Mouse (Mus musculus) kidney, embryonic 14.5 days (tissue): ENCODE measurements around the gene Wdr77. TPM values are rescaled to one million over a fixed set of nuclear protein-coding genes. Genes with fewer than 3 reads are reported as not detected.
"Not testable (repeated sequence)": the region's sequence is repeated elsewhere in the genome, so short reads cannot be mapped to it uniquely, and the experiment has no call there.

Source experiments
- ATAC-seq: fragments of 200-750 bp; cut with Nextera tagmentation; 2 replicates; pipeline ENCODE4 v1.8.0; 2017; ENCODE audit warnings: moderate number of reproducible peaks, mild to moderate bottlenecking, moderate TSS enrichment, moderate library complexity; ENCODE audit not compliant: low FRiP score, low TSS enrichment
- H3K27ac ChIP-seq: fragments of 300-500 bp; sonication (generic); 2 replicates; pipeline ENCODE4 v1.5.1; 2014; ENCODE audit warnings: low read depth, mild to moderate bottlenecking, low read length, moderate library complexity, mixed read lengths
- H3K27me3 ChIP-seq: fragments of 300-500 bp; sonication (generic); 2 replicates; pipeline ENCODE4 v1.6.1; 2014; ENCODE audit warnings: mild to moderate bottlenecking, low read length; ENCODE audit not compliant: control insufficient read depth, insufficient read depth
- H3K36me3 ChIP-seq: fragments of 300-500 bp; sonication (generic); 2 replicates; pipeline ENCODE4 v1.6.1; 2014; ENCODE audit warnings: low read length, mixed read lengths; ENCODE audit not compliant: control insufficient read depth, insufficient read depth
- H3K4me1 ChIP-seq: fragments of 300-500 bp; sonication (generic); 2 replicates; pipeline ENCODE4 v1.6.1; 2014; ENCODE audit warnings: low read length, mixed read lengths; ENCODE audit not compliant: control insufficient read depth, insufficient read depth
- H3K4me2 ChIP-seq: fragments of 300-500 bp; sonication (generic); replicated peaks from 2 replicates; pipeline ENCODE4 v1.6.1; 2014; ENCODE audit warnings: low read depth, mild to moderate bottlenecking, low read length
- H3K4me3 ChIP-seq: fragments of 300-500 bp; sonication (generic); 2 replicates; pipeline ENCODE4 v1.5.1; 2014; ENCODE audit warnings: mild to moderate bottlenecking, low read length
- H3K9ac ChIP-seq: fragments of 300-500 bp; sonication (generic); 2 replicates; pipeline ENCODE4 v1.6.1; 2014; ENCODE audit warnings: low read depth, mild to moderate bottlenecking, low read length, moderate library complexity
- H3K9me3 ChIP-seq: fragments of 300-500 bp; sonication (generic); 2 replicates; pipeline ENCODE4 v1.6.1; 2016; ENCODE audit warnings: low read length; ENCODE audit not compliant: control insufficient read depth
- WGBS: fragments of 180-500 bp; shearing (Covaris S2); extraction: QIAGEN DNeasy Blood & Tissue Kit; methylation state at CpG from one replicate; pipeline ENCODE4 v1.1.7; 2014; 5-methylcytosine and 5-hydroxymethylcytosine counted together
- polyA plus RNA-seq: library from polyadenylated mRNA; unstranded; fragments of >200 nt; fragmentation: Nextera tagmentation; extraction: Ambion mirVana; gene quantifications from 2 replicates; pipeline ENCODE4 v1.2.1, GENCODE M21; 2014

Gene Wdr77
- polyA plus RNA-seq: 117 and 188 TPM in 2 replicates

- H3K36me3 ChIP-seq: peaks cover 56% of the 10 kb centered on the region
Measured at GRCm38 (mm10) chr3:105958974-105959580, at the start of gene Wdr77. Gene Wdr77, plus strand, starts transcription at chr3:105959369.

DNA sequence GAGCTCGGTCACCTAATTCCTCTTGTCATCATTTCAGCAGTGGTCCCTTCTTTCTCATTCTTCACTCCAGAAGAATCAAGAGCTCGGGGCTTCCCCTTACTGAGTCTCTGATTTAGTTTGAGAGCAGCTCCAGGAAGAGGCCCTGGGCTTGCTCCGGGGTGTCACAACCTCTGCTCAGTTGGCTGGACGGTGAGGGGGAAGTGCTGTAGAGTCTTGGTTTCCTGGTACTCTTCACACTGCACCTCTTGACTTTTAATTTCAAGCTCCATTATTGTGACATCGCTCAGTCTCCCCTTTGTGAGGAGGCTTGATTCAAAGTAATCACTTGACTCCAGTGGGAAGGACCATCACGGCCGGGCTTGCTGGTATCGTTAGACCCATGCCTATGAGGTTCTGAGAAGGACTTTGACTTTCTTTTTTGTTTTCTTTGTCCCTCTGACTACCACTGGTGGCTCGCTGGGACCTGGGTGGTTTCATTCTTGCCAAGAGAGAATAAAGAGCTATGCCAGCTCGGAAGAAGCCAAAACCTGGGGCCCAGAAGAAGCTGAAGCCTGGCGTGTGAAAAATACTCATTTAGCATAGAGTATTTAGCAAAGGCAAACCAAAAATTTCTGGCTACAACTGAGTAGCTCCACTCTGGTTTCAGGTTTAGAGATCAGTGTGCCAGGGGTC lies 48.5 kb upstream of the Wdr77 start:
- H3K27ac ChIP-seq: no peak overlapping the region
- no peak overlapping the region for H3K4me3 ChIP-seq
- H3K36me3 ChIP-seq: no peaks in the 10 kb centered on the region
- no peak for ATAC-seq
- no peaks in the 10 kb centered on the region for H3K4me1 ChIP-seq
- no peak overlapping the region for H3K9ac ChIP-seq
- H3K4me2 ChIP-seq: no peak overlapping the region
- H3K9me3 ChIP-seq: no peaks in the 10 kb centered on the region
- 82% methylated on average over 11 of the region's 11 CpGs for WGBS
- no peaks in the 10 kb centered on the region for H3K27me3 ChIP-seq

More at GRCm38 (mm10) chr3:105958974-105959580, at the start of gene Wdr77:
- H3K4me3 ChIP-seq: peak within 1 kb of the TSS; percentile 91
- H3K4me1 ChIP-seq: peaks cover 18% of the 10 kb centered on the region
- ATAC-seq: peak; percentile 97
- H3K9ac ChIP-seq: peak within 1 kb of the TSS; percentile 94
- peak within 1 kb of the TSS; percentile 79 for H3K4me2 ChIP-seq
- peak within 1 kb of the TSS; percentile 73; the same call in 1 of the 2 replicates for H3K27ac ChIP-seq
- no peaks in the 10 kb centered on the region for H3K9me3 ChIP-seq
- under 1% methylated on average over 52 of the region's 52 CpGs for WGBS
- no peaks in the 10 kb centered on the region for H3K27me3 ChIP-seq

DNA sequence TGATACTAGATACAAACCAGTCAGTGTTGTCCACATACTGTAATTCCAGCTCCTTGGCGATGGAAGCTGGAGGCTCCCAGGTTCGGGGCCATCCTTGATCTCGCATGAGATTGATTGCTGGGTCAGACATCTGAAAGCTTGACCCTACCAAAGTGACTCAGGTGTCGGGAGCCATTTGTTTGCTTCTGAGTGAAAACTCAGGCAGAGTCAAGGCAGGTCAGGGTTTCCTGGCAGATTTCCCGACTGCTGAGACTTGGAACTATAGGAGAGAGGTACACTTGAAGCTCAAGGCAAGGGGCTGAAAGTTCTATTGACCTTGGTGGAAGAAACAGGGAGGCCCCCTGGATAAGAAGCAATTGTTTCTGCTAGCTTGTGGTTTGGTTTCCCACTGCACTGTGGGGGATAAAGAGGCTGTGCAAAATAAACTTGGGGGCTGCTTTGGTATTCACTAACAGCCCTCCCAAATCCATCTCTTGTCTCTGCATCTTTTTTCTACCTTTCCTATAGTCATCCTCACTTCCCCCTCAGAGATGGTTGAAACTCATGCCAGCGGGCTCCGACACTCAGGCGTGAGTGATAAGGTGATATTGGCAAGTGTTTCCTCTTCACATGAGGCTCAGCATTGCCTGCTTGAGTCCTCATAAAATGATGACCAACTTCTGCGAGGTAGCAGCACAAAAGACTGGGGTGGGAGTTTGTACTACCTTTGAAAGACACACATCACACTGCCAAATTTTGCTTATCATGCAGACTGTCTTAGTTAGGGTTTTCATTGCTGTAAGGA lies 46.9 kb upstream of the Wdr77 start:
- H3K9me3 ChIP-seq: no peaks in the 10 kb centered on the region
- H3K27me3 ChIP-seq: no peaks in the 10 kb centered on the region
- no peak overlapping the region for H3K9ac ChIP-seq
- no peak for ATAC-seq
- no peak overlapping the region for H3K4me3 ChIP-seq
- no peaks in the 10 kb centered on the region for H3K4me1 ChIP-seq
- no peaks in the 10 kb centered on the region for H3K36me3 ChIP-seq
- no peak overlapping the region for H3K4me2 ChIP-seq
- H3K27ac ChIP-seq: no peak overlapping the region
- WGBS: 54% methylated on average over 9 of the region's 9 CpGs

DNA sequence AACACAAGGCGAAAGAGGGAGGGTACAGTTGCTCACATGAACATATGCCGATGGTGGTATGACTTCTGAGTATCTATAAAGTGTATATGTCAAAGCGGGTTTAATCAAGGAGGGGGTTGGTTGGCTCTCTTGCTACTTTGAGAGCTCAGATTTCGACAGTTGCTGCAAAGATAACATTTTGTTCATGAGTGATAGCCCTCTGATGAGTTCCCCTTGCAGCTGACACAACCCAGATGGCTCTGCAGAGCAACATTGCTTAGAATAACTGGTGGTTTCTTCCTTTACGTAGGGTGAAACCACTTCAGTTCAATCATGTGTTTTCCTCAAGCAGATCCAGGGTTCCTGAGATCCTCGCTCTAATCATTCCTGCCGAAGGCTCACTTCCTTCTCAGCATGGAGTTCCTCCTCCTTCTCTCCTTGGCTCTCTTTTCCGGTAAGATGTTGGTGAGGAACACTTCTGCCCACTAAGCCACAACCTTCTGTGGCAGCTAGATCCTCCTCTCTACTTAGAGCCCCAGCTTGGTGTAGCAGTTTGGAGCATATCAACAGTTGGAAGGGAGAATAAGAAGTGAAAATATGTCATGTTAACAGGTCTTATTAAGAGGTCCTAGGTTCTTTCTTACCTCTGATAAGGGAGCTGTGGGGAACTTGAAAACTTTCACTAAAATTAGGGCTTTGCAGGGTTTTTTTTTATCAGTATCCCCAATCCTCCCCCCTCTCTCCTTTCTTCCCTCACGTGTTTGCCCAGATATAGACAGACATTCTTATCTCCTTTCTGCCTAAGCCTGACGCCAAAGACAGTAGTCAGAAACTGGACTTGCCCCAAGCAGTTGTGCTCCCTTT lies 45.1 kb upstream of the Wdr77 start:
- Histone ChIP-seq H3K27me3 (no peaks in the 10 kb centered on the region), H3K9ac (no peak overlapping the region), H3K36me3 (no peaks in the 10 kb centered on the region), H3K27ac (no peak overlapping the region), H3K4me2 (no peak overlapping the region), H3K4me1 (no peaks in the 10 kb centered on the region), H3K4me3 (no peak overlapping the region), H3K9me3 (no peaks in the 10 kb centered on the region)
- ATAC-seq: no peak
- WGBS: 43% methylated on average over 10 of the region's 10 CpGs

GRCm38 (mm10) chr3:105915281-105915680 lies 43.9 kb upstream of the Wdr77 start:
- Histone ChIP-seq H3K9ac (no peak overlapping the region), H3K4me2 (no peak overlapping the region), H3K9me3 (no peaks in the 10 kb centered on the region), H3K36me3 (no peaks in the 10 kb centered on the region), H3K27ac (no peak overlapping the region), H3K4me1 (no peaks in the 10 kb centered on the region), H3K27me3 (no peaks in the 10 kb centered on the region), H3K4me3 (no peak overlapping the region)
- no peak for ATAC-seq
- WGBS: 31% methylated on average over 1 of the region's 1 CpGs

DNA sequence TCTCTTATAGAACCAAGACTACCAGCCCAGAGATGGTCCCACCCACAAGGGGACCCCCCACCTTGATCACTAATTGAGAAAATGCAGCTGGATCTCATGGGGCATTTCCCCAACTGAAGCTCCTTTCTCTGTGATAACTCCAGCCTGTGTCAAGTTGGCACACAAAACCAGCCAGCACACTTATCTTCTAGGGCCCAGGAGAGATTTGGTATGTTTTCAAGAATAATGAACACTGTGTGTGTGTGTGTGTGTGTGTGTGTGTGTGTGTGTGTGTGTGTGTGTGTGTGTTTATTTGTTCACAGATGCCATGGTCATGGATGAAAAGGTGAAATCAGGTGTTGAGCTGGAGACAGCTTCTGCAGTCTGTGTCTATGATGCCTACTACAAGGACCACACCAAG lies 42.7 kb upstream of the Wdr77 start:
- H3K4me3 ChIP-seq, H3K4me2 ChIP-seq, H3K27me3 ChIP-seq, H3K27ac ChIP-seq, H3K9ac ChIP-seq, H3K4me1 ChIP-seq, ATAC-seq, H3K9me3 ChIP-seq, H3K36me3 ChIP-seq: not testable (repeated sequence)

GRCm38 (mm10) chr3:105917656-105918354 lies 41.4 kb upstream of the Wdr77 start:
- no peak overlapping the region for H3K4me2 ChIP-seq
- H3K9ac ChIP-seq: no peak overlapping the region
- no peak for ATAC-seq
- H3K4me1 ChIP-seq: no peaks in the 10 kb centered on the region
- H3K36me3 ChIP-seq: no peaks in the 10 kb centered on the region
- H3K9me3 ChIP-seq: no peaks in the 10 kb centered on the region
- no peaks in the 10 kb centered on the region for H3K27me3 ChIP-seq
- 69% methylated on average over 10 of the region's 10 CpGs for WGBS
- H3K27ac ChIP-seq: no peak overlapping the region
- no peak overlapping the region for H3K4me3 ChIP-seq

DNA sequence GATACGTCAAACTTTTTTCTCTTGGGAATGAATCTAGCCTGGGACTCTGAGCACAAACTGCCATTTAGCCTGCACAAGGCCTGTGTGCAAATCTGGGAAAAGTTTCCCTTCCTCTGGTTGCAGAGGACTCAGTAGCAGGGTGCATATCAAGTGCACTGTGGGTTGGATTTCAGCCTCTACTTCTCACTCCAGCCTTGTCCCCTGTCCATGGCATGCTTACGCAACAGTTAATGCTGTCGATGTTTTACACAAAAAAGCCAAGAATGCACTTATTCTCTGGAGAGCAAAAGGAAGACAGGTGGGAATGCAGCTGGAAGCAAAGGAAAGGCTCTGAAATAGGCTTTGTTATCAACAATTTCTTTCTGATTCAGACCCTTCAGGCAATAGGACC lies 40.8 kb upstream of the Wdr77 start:
- no peaks in the 10 kb centered on the region for H3K36me3 ChIP-seq
- no peaks in the 10 kb centered on the region for H3K9me3 ChIP-seq
- H3K4me3 ChIP-seq: no peak overlapping the region
- no peaks in the 10 kb centered on the region for H3K4me1 ChIP-seq
- no peak for ATAC-seq
- no peak overlapping the region for H3K27ac ChIP-seq
- no peaks in the 10 kb centered on the region for H3K27me3 ChIP-seq
- H3K4me2 ChIP-seq: no peak overlapping the region
- no peak overlapping the region for H3K9ac ChIP-seq
- WGBS: 82% methylated on average over 3 of the region's 3 CpGs
